Mouse (Mus musculus): ENCODE data around the gene Orc2.
A peak's percentile ranks its signal among the peaks of the same experiment; 100 is the strongest.

Orc2 gene

GRCm38 (mm10) chr1:58423371-58424248, 81.3 kb downstream of the Orc2 start, which contains the start of gene Clk1:
TSS of gene Clk1 (minus strand) at chr1:58424066.
- peak; percentile 97 for DNase-seq (ENCODE audit: low spot score)

GRCm38 (mm10) chr1:58422879-58423278, 82.0 kb downstream of the Orc2 start:
- peak; percentile 23 for DNase-seq (ENCODE audit: low spot score)

DNA sequence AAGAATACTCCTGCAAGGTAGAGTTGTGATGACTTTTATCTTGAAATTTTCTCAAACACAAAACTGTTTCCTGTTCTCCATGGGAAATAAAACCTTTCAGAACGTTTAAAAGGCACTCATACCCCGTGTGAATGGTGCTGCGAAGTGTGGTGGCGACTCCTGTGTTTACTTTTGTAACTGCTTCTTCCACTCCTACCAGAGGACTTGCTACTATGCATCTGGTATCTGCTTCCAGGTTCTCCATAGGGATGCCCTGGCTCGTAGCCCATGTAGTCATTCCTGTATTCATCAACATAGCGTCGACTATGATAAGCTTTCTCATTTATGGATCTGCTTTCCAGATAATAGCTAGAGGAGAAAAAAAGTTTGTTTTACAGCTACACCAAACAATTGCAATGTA, 83.9 kb downstream of the Orc2 start:
- DNase-seq (ENCODE audit: low spot score) = no peak

DNA sequence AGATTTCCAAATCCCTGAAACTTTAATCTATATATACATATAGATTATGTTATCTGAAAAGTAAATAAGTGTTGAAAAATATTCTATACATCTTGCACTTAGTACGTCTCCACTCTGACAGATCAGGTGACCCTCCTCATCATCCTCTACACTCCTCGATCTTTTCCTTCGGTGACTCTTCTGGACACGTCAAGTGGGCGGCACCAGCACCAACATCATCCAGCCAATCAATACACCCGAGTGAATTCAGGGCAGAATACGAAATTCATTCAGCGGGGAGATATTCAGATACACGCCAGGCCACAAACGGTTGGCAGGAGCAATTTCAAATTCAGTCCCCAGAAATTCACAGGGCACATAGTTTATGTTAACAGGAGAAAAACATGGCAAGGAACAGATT, 84.9 kb downstream of the Orc2 start:
- no peak for DNase-seq (ENCODE audit: low spot score)

DNA sequence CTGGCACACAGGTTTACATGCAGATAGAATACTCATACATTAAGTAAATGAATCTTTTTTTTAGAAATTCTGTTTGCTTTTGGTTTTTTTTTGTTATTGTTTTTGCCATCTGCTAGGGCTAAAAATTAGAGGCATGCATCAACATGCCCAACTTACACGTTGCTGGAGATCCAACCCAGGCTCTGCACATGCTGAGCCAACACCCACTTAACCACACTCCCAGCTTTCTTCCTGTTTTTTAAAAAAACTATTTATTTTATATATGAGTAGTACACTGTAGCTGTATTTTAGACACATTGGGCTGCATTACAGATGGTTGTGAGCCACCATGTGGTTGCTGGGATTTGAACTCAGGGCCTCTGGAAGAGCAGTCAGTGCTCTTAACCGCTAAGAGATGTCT, 88.9 kb downstream of the Orc2 start:
- no peak for DNase-seq (ENCODE audit: low spot score)

DNA sequence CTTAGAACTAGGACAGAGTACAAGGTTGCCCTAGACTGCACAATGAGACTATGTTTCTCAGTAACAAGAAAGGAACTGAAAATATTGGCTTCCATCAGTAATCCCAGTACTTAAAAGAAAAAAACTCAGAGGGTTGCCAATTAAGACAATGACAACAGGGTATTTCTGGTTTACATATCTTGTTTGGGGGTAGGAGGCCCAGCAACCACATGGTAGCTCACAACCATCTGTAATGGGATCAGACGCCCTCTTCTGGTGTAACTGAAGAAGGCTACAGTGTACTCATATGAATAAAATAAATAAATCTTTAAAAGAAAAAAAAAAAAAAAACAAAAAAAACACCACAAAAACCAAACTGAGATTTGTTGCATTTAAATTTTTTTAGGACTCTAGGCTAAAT, 89.5 kb downstream of the Orc2 start:
- DNase-seq (ENCODE audit: low spot score) = no peak
